Mouse (Mus musculus): ENCODE data around the gene Rnf216. TPM values are rescaled to one million over a fixed set of nuclear protein-coding genes. Genes with fewer than 3 reads are reported as not detected.

Rnf216 gene
- polyA plus RNA-seq, 1 experiment from 2014 or later: 33.1 TPM

GRCm38 (mm10) chr5:142989167-142989566 lies 123.6 kb downstream of the Rnf216 start:
- H3K9me3 ChIP-seq: no peaks in the 10 kb centered on the region
- H3K36me3 ChIP-seq: peaks cover 42% of the 10 kb centered on the region
- H3K9ac ChIP-seq: no peak overlapping the region
- no peaks in the 10 kb centered on the region for H3K27me3 ChIP-seq
- H3K4me3 ChIP-seq: no peak overlapping the region
- H3K4me2 ChIP-seq: no peak overlapping the region
- no peak overlapping the region for H3K27ac ChIP-seq (replicated peaks)
- no peak for ATAC-seq (ENCODE audit: low read depth)
- WGBS: 88% methylated on average over 3 of the region's 3 CpGs
- H3K4me1 ChIP-seq (replicated peaks): no peaks in the 10 kb centered on the region

- H3K4me2 ChIP-seq: no peak overlapping the region
- H3K9ac ChIP-seq: no peak overlapping the region
- H3K4me3 ChIP-seq: no peak overlapping the region
- H3K4me1 ChIP-seq (replicated peaks): no peaks in the 10 kb centered on the region
- no peaks in the 10 kb centered on the region for H3K9me3 ChIP-seq
- 78% methylated on average over 5 of the region's 5 CpGs for WGBS
- peaks cover 35% of the 10 kb centered on the region for H3K36me3 ChIP-seq
- ATAC-seq (ENCODE audit: low read depth): no peak
- H3K27me3 ChIP-seq: no peaks in the 10 kb centered on the region
- H3K27ac ChIP-seq (replicated peaks): no peak overlapping the region
Measured at GRCm38 (mm10) chr5:142988520-142988919, 124.3 kb downstream of the Rnf216 start.

- no peaks in the 10 kb centered on the region for H3K27me3 ChIP-seq
- H3K36me3 ChIP-seq: no peaks in the 10 kb centered on the region
- H3K4me1 ChIP-seq (replicated peaks): no peaks in the 10 kb centered on the region
- H3K9ac ChIP-seq: no peak overlapping the region
- no peak for ATAC-seq (ENCODE audit: low read depth)
- H3K4me2 ChIP-seq: no peak overlapping the region
- H3K4me3 ChIP-seq: no peak overlapping the region
- no peaks in the 10 kb centered on the region for H3K9me3 ChIP-seq
- no peak overlapping the region for H3K27ac ChIP-seq (replicated peaks)
- 67% methylated on average over 10 of the region's 10 CpGs for WGBS
Measured at GRCm38 (mm10) chr5:142984271-142984670, 128.5 kb downstream of the Rnf216 start.

GRCm38 (mm10) chr5:142983174-142983573 lies 129.6 kb downstream of the Rnf216 start:
- ATAC-seq (ENCODE audit: low read depth): no peak
- no peaks in the 10 kb centered on the region for H3K4me1 ChIP-seq (replicated peaks)
- H3K27me3 ChIP-seq: no peaks in the 10 kb centered on the region
- H3K4me2 ChIP-seq: no peak overlapping the region
- 74% methylated on average over 8 of the region's 8 CpGs for WGBS
- no peak overlapping the region for H3K4me3 ChIP-seq
- no peak overlapping the region for H3K9ac ChIP-seq
- no peaks in the 10 kb centered on the region for H3K36me3 ChIP-seq
- H3K9me3 ChIP-seq: no peaks in the 10 kb centered on the region
- H3K27ac ChIP-seq (replicated peaks): no peak overlapping the region

- ATAC-seq (ENCODE audit: low read depth): no peak
- no peaks in the 10 kb centered on the region for H3K36me3 ChIP-seq
- peaks cover 5% of the 10 kb centered on the region for H3K4me1 ChIP-seq (replicated peaks)
- WGBS: 75% methylated on average over 16 of the region's 16 CpGs
- H3K4me2 ChIP-seq: no peak overlapping the region
- H3K27ac ChIP-seq (replicated peaks): no peak overlapping the region
- H3K9me3 ChIP-seq: no peaks in the 10 kb centered on the region
- no peak overlapping the region for H3K4me3 ChIP-seq
- H3K9ac ChIP-seq: no peak overlapping the region
- H3K27me3 ChIP-seq: no peaks in the 10 kb centered on the region
Measured at GRCm38 (mm10) chr5:142982046-142982801, 130.6 kb downstream of the Rnf216 start.

- Histone ChIP-seq H3K27me3 (no peaks in the 10 kb centered on the region), H3K4me2 (no peak overlapping the region), H3K4me1 (replicated peaks) (peaks cover 33% of the 10 kb centered on the region), H3K9me3 (no peaks in the 10 kb centered on the region), H3K9ac (no peak overlapping the region), H3K4me3 (no peak overlapping the region), H3K27ac (replicated peaks) (peak overlapping the region; percentile 38; the same call in 1 of the 2 replicates), H3K36me3 (peaks cover 30% of the 10 kb centered on the region)
- ATAC-seq (ENCODE audit: low read depth): no peak
- 56% methylated on average over 5 of the region's 5 CpGs for WGBS
Measured at GRCm38 (mm10) chr5:142976516-142976915, 136.3 kb downstream of the Rnf216 start.

- WGBS: 9% methylated on average over 18 of the region's 18 CpGs
- peak; percentile 80 for ATAC-seq (ENCODE audit: low read depth)
- Histone ChIP-seq H3K4me2 (peak overlapping the region; percentile 34), H3K27ac (replicated peaks) (peak overlapping the region; percentile 74), H3K36me3 (peaks cover 48% of the 10 kb centered on the region), H3K9ac (no peak overlapping the region), H3K9me3 (no peaks in the 10 kb centered on the region), H3K27me3 (no peaks in the 10 kb centered on the region), H3K4me3 (no peak overlapping the region), H3K4me1 (replicated peaks) (peaks cover 33% of the 10 kb centered on the region)
Measured at GRCm38 (mm10) chr5:142974598-142975121, 138.1 kb downstream of the Rnf216 start.

- WGBS: 50% methylated on average over 3 of the region's 3 CpGs
- no peak overlapping the region for H3K4me3 ChIP-seq
- H3K4me1 ChIP-seq (replicated peaks): peaks cover 33% of the 10 kb centered on the region
- no peak for ATAC-seq (ENCODE audit: low read depth)
- 0 out of 2 replicates have a peak overlapping the region, but pooled peaks have one; percentile 74 for H3K27ac ChIP-seq (replicated peaks)
- no peaks in the 10 kb centered on the region for H3K27me3 ChIP-seq
- peaks cover 55% of the 10 kb centered on the region for H3K36me3 ChIP-seq
- H3K9me3 ChIP-seq: no peaks in the 10 kb centered on the region
- no peak overlapping the region; the same call in 1 of the 2 replicates for H3K4me2 ChIP-seq
- H3K9ac ChIP-seq: no peak overlapping the region
Measured at GRCm38 (mm10) chr5:142973971-142974370, 138.8 kb downstream of the Rnf216 start.

GRCm38 (mm10) chr5:142968411-142968810 lies 144.4 kb downstream of the Rnf216 start:
- H3K4me2 ChIP-seq: no peak overlapping the region
- H3K4me1 ChIP-seq (replicated peaks): peaks cover 46% of the 10 kb centered on the region
- no peaks in the 10 kb centered on the region for H3K27me3 ChIP-seq
- no peak overlapping the region for H3K9ac ChIP-seq
- no peak for ATAC-seq (ENCODE audit: low read depth)
- no peak overlapping the region for H3K4me3 ChIP-seq
- H3K36me3 ChIP-seq: peaks cover 72% of the 10 kb centered on the region
- 92% methylated on average over 14 of the region's 14 CpGs for WGBS
- no peaks in the 10 kb centered on the region for H3K9me3 ChIP-seq
- H3K27ac ChIP-seq (replicated peaks): no peak overlapping the region

- Histone ChIP-seq H3K4me1 (replicated peaks) (peaks cover 61% of the 10 kb centered on the region), H3K27ac (replicated peaks) (peak overlapping the region; percentile 43; the same call in 1 of the 2 replicates), H3K4me3 (peak overlapping the region; percentile 98), H3K27me3 (no peaks in the 10 kb centered on the region), H3K36me3 (peaks cover 34% of the 10 kb centered on the region), H3K4me2 (peak overlapping the region; percentile 99), H3K9ac (peak overlapping the region; percentile 100), H3K9me3 (no peaks in the 10 kb centered on the region)
- WGBS: 59% methylated on average over 6 of the region's 6 CpGs
- no peak for ATAC-seq (ENCODE audit: low read depth)
Measured at GRCm38 (mm10) chr5:142964650-142965049, 148.1 kb downstream of the Rnf216 start.

- no peak for ATAC-seq (ENCODE audit: low read depth)
- WGBS: 41% methylated on average over 17 of the region's 17 CpGs
- H3K9me3 ChIP-seq: no peaks in the 10 kb centered on the region
- peak overlapping the region; percentile 99 for H3K4me2 ChIP-seq
- H3K27ac ChIP-seq (replicated peaks): peak overlapping the region; percentile 96
- H3K9ac ChIP-seq: peak overlapping the region; percentile 100
- peaks cover 62% of the 10 kb centered on the region for H3K4me1 ChIP-seq (replicated peaks)
- H3K27me3 ChIP-seq: no peaks in the 10 kb centered on the region
- H3K36me3 ChIP-seq: peaks cover 27% of the 10 kb centered on the region
- peak overlapping the region; percentile 98 for H3K4me3 ChIP-seq
Measured at GRCm38 (mm10) chr5:142963705-142964494, 148.9 kb downstream of the Rnf216 start.

All from neural tube, embryonic 13.5 days (tissue).